Mouse (Mus musculus): ENCODE data around the gene Bmpr1b.
"Not testable (repeated sequence)": the region's sequence is repeated elsewhere in the genome, so short reads cannot be mapped to it uniquely, and the experiment has no call there.

Gene Bmpr1b

GRCm38 (mm10) chr3:142168863-142169521 is at the start of gene Bmpr1b:
Gene Bmpr1b (minus strand): TSS chr3:142169425.
- in situ Hi-C loops (cut with MboI; ENCODE audit: low sequenced_read_pairs), result no loop called here

GRCm38 (mm10) chr3:142212821-142213220 is 43.6 kb upstream of the Bmpr1b start:
- in situ Hi-C loops (cut with MboI; ENCODE audit: low sequenced_read_pairs), result no loop called here

- in situ Hi-C loops (cut with MboI; ENCODE audit: low sequenced_read_pairs), result no loop called here
Measured at GRCm38 (mm10) chr3:142212186-142212585, 43.0 kb upstream of the Bmpr1b start.

GRCm38 (mm10) chr3:142209981-142210380 is 40.8 kb upstream of the Bmpr1b start:
- in situ Hi-C loops (cut with MboI; ENCODE audit: low sequenced_read_pairs), result no loop called here

- in situ Hi-C loops (cut with MboI; ENCODE audit: low sequenced_read_pairs), result no loop called here
Measured at GRCm38 (mm10) chr3:142209057-142209456, 39.8 kb upstream of the Bmpr1b start.

- in situ Hi-C loops (cut with MboI; ENCODE audit: low sequenced_read_pairs), result no loop called here
Measured at GRCm38 (mm10) chr3:142207488-142207887, 38.3 kb upstream of the Bmpr1b start.

GRCm38 (mm10) chr3:142206316-142206715 is 37.1 kb upstream of the Bmpr1b start:
- in situ Hi-C loops (cut with MboI; ENCODE audit: low sequenced_read_pairs), result no loop called here

- in situ Hi-C loops (cut with MboI; ENCODE audit: low sequenced_read_pairs), result no loop called here
Measured at GRCm38 (mm10) chr3:142196142-142196541, 26.9 kb upstream of the Bmpr1b start.

GRCm38 (mm10) chr3:142191627-142192026 is 22.4 kb upstream of the Bmpr1b start:
- in situ Hi-C loops (cut with MboI; ENCODE audit: low sequenced_read_pairs), result not testable (repeated sequence)

- in situ Hi-C loops (cut with MboI; ENCODE audit: low sequenced_read_pairs), result no loop called here
Measured at GRCm38 (mm10) chr3:142186551-142186950, 17.3 kb upstream of the Bmpr1b start.

- in situ Hi-C loops (cut with MboI; ENCODE audit: low sequenced_read_pairs), result no loop called here
Measured at GRCm38 (mm10) chr3:142173996-142174395, 4.8 kb upstream of the Bmpr1b start.

- in situ Hi-C loops (cut with MboI; ENCODE audit: low sequenced_read_pairs), result no loop called here
Measured at GRCm38 (mm10) chr3:142168251-142168862, 868 bp downstream of the Bmpr1b start.

GRCm38 (mm10) chr3:142164981-142165380 is 4.2 kb downstream of the Bmpr1b start:
- in situ Hi-C loops (cut with MboI; ENCODE audit: low sequenced_read_pairs), result no loop called here

GRCm38 (mm10) chr3:142163896-142164295 is 5.3 kb downstream of the Bmpr1b start:
- in situ Hi-C loops (cut with MboI; ENCODE audit: low sequenced_read_pairs), result no loop called here

GRCm38 (mm10) chr3:142161405-142161804 is 7.8 kb downstream of the Bmpr1b start:
- in situ Hi-C loops (cut with MboI; ENCODE audit: low sequenced_read_pairs), result no loop called here

- in situ Hi-C loops (cut with MboI; ENCODE audit: low sequenced_read_pairs), result no loop called here
Measured at GRCm38 (mm10) chr3:142151980-142152379, 17.2 kb downstream of the Bmpr1b start.

- in situ Hi-C loops (cut with MboI; ENCODE audit: low sequenced_read_pairs), result no loop called here
Measured at GRCm38 (mm10) chr3:142138796-142139195, 30.4 kb downstream of the Bmpr1b start.

- in situ Hi-C loops (cut with MboI; ENCODE audit: low sequenced_read_pairs), result no loop called here
Measured at GRCm38 (mm10) chr3:142126379-142126778, 42.8 kb downstream of the Bmpr1b start.

- in situ Hi-C loops (cut with MboI; ENCODE audit: low sequenced_read_pairs), result no loop called here
Measured at GRCm38 (mm10) chr3:142125556-142125955, 43.7 kb downstream of the Bmpr1b start.

- in situ Hi-C loops (cut with MboI; ENCODE audit: low sequenced_read_pairs), result no loop called here
Measured at GRCm38 (mm10) chr3:142124255-142124654, 45.0 kb downstream of the Bmpr1b start.

- in situ Hi-C loops (cut with MboI; ENCODE audit: low sequenced_read_pairs), result no loop called here
Measured at GRCm38 (mm10) chr3:142122376-142122775, 46.8 kb downstream of the Bmpr1b start.

GRCm38 (mm10) chr3:142120795-142121194 is 48.4 kb downstream of the Bmpr1b start:
- in situ Hi-C loops (cut with MboI; ENCODE audit: low sequenced_read_pairs), result no loop called here
